28 mouse cellular contexts compared by ENCODE assay signal in the genomic region with DNA sequence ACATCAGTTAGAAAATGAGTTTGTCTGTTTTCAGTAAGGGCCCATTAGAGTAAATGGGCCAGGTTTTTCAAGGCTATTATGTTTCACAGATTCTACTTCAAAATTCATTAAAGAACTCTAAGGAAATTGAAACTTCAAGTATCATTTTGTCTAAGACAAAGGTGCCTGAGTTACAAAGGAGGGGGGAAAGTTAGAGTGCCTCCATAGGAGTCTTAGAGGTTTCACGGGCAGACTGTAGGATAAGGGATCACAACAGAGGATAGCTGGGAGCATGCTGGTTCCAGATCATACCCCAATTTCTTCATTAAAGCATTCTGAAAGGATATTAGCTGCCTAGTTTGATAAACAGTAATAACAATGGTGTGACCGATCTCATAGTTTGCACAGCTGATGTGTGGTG.
A peak's percentile ranks its signal among the peaks of the same experiment; 100 is the strongest.
DNase-seq lines count a peak whose midpoint lies in the region; ATAC-seq and TF ChIP-seq lines count a peak whose summit lies in the region.
"Had no signal": no experiment of that assay in that cellular context is flagged by ENCODE, and none has a peak within 500 bp of the region (broad histone marks: within the 10 kb centered on the region; RNA-seq: fewer than 3 reads in every experiment).

No protein-coding gene starts in this region.

- no peak overlapping the region for H3K4me3 ChIP-seq in kidney, embryonic 15.5 days (replicated peaks)
- no peak overlapping the region for H3K4me3 ChIP-seq in kidney, adult 2 months (ENCODE audit: insufficient read depth, low read depth, low read length)
- no peak overlapping the region for H3K4me3 ChIP-seq in midbrain, postnatal 0 days (ENCODE audit: low read depth, low read length)
- H3K4me3 ChIP-seq in midbrain, embryonic 13.5 days (replicated peaks): no peak overlapping the region
- no peak overlapping the region for H3K4me3 ChIP-seq in embryonic facial prominence, embryonic 12.5 days
- no peak overlapping the region for H3K4me3 ChIP-seq in limb, embryonic 12.5 days (replicated peaks)
- no peak overlapping the region for H3K4me3 ChIP-seq in stomach, postnatal 0 days (ENCODE audit: low read depth, low read length)
- H3K4me3 ChIP-seq: embryonic facial prominence, embryonic 13.5 days; erythroblast, embryonic 14.5 days; forebrain, embryonic 12.5 days; forebrain, embryonic 15.5 days; heart, embryonic 12.5 days; heart, embryonic 15.5 days; hindbrain, embryonic 10.5 days had no signal

- no peak for DNase-seq in kidney, adult 2 months
- peak; percentile 4 for DNase-seq in midbrain, postnatal 0 days (ENCODE audit: low spot score)
- no peak for DNase-seq in stomach, postnatal 0 days (ENCODE audit: low spot score)
- DNase-seq: adrenal gland, postnatal 10 days; adrenal gland, postnatal 36 days; B cell, adult 2 months; cerebellum, adult 18-20 months; cerebellum, adult 9-10 months; cerebellum, postnatal 14 days; gastrocnemius, postnatal 25 days; heart, adult 18-20 months; heart, postnatal 10 days; heart, postnatal 36 days had no signal

- no peak overlapping the region for H3K9ac ChIP-seq in kidney, embryonic 15.5 days
- no peak overlapping the region for H3K9ac ChIP-seq in midbrain, postnatal 0 days (replicated peaks; ENCODE audit: low read length, poor library complexity, severe bottlenecking)
- H3K9ac ChIP-seq in midbrain, embryonic 13.5 days (replicated peaks): no peak overlapping the region
- no peak overlapping the region for H3K9ac ChIP-seq in embryonic facial prominence, embryonic 12.5 days
- H3K9ac ChIP-seq in limb, embryonic 12.5 days (replicated peaks): 0 out of 2 replicates have a peak overlapping the region, but pooled peaks have one; percentile 12
- no peak overlapping the region for H3K9ac ChIP-seq in stomach, postnatal 0 days (ENCODE audit: low read length)
- H3K9ac ChIP-seq: embryonic facial prominence, embryonic 13.5 days; forebrain, embryonic 12.5 days; forebrain, embryonic 15.5 days; heart, embryonic 12.5 days; heart, embryonic 15.5 days; hindbrain, embryonic 14.5 days had no signal

- TF ChIP-seq CTCF in kidney, adult 2 months (conservative IDR thresholded peaks at IDR 0.05; ENCODE audit: insufficient read depth, insufficient read length, low read depth, low read length): no peak
- no peak for TF ChIP-seq CTCF in midbrain, postnatal 0 days (IDR thresholded peaks at IDR 0.05)
- no peak for TF ChIP-seq CTCF in stomach, postnatal 0 days (IDR thresholded peaks at IDR 0.05; ENCODE audit: low read depth)

- H3K9me3 ChIP-seq in kidney, embryonic 15.5 days (replicated peaks): no peaks in the 10 kb centered on the region
- no peaks in the 10 kb centered on the region for H3K9me3 ChIP-seq in midbrain, postnatal 0 days (ENCODE audit: low read length)
- H3K9me3 ChIP-seq in midbrain, embryonic 13.5 days: no peaks in the 10 kb centered on the region
- H3K9me3 ChIP-seq in embryonic facial prominence, embryonic 12.5 days: no peaks in the 10 kb centered on the region
- no peaks in the 10 kb centered on the region for H3K9me3 ChIP-seq in limb, embryonic 12.5 days
- H3K9me3 ChIP-seq in stomach, postnatal 0 days (ENCODE audit: control insufficient read depth, low read length): no peaks in the 10 kb centered on the region
- H3K9me3 ChIP-seq: embryonic facial prominence, embryonic 13.5 days; forebrain, embryonic 12.5 days; forebrain, embryonic 15.5 days; G1E; heart, embryonic 12.5 days; heart, embryonic 15.5 days; hindbrain, embryonic 10.5 days had no signal

- 0 out of 2 replicates have a peak, but pooled peaks have one; percentile 50 for ATAC-seq in kidney, embryonic 15.5 days (replicated peaks; ENCODE audit: low FRiP score)
- no peak for ATAC-seq in midbrain, postnatal 0 days (ENCODE audit: low FRiP score)
- no peak for ATAC-seq in midbrain, embryonic 13.5 days
- ATAC-seq in embryonic facial prominence, embryonic 12.5 days (ENCODE audit: insufficient number of reproducible peaks, insufficient read depth, low FRiP score, low TSS enrichment): no peak
- no peak for ATAC-seq in limb, embryonic 12.5 days (ENCODE audit: insufficient number of reproducible peaks, insufficient read depth, low FRiP score, low TSS enrichment, low read depth)
- no peak for ATAC-seq in stomach, postnatal 0 days (ENCODE audit: low FRiP score, low TSS enrichment)
- ATAC-seq: forebrain, embryonic 15.5 days; Patski had no signal

- no peak for TF ChIP-seq POLR2A in kidney, adult 2 months (IDR thresholded peaks at IDR 0.05; ENCODE audit: low read depth, low read length)

- no peak for TF ChIP-seq EP300 in stomach, postnatal 0 days (optimal IDR thresholded peaks at IDR 0.05)

- H3K27me3 ChIP-seq in kidney, embryonic 15.5 days: no peaks in the 10 kb centered on the region
- no peaks in the 10 kb centered on the region for H3K27me3 ChIP-seq in kidney, adult 2 months (replicated peaks; ENCODE audit: control insufficient read depth, insufficient read depth, low read length)
- no peaks in the 10 kb centered on the region for H3K27me3 ChIP-seq in midbrain, postnatal 0 days (ENCODE audit: insufficient read depth, low read length)
- H3K27me3 ChIP-seq in midbrain, embryonic 13.5 days: no peaks in the 10 kb centered on the region
- no peaks in the 10 kb centered on the region for H3K27me3 ChIP-seq in embryonic facial prominence, embryonic 12.5 days
- no peaks in the 10 kb centered on the region for H3K27me3 ChIP-seq in limb, embryonic 12.5 days
- H3K27me3 ChIP-seq in stomach, postnatal 0 days (ENCODE audit: control insufficient read depth, insufficient read depth, low read length): no peaks in the 10 kb centered on the region
- H3K27me3 ChIP-seq: CH12.LX; embryonic facial prominence, embryonic 13.5 days; forebrain, embryonic 12.5 days; forebrain, embryonic 15.5 days; heart, embryonic 12.5 days; heart, embryonic 15.5 days had no signal

- 68% methylated on average over 2 of the region's 2 CpGs for WGBS in kidney, embryonic 15.5 days
- 62% methylated on average over 2 of the region's 2 CpGs for WGBS in kidney, adult 2 months
- 75% methylated on average over 2 of the region's 2 CpGs for WGBS in midbrain, postnatal 0 days
- 71% methylated on average over 2 of the region's 2 CpGs for WGBS in midbrain, embryonic 13.5 days
- WGBS in embryonic facial prominence, embryonic 12.5 days: 53% methylated on average over 2 of the region's 2 CpGs
- 29% methylated on average over 2 of the region's 2 CpGs for WGBS in limb, embryonic 12.5 days
- WGBS in stomach, postnatal 0 days: 53% methylated on average over 2 of the region's 2 CpGs

- no peak overlapping the region for H3K27ac ChIP-seq in kidney, embryonic 15.5 days
- H3K27ac ChIP-seq in kidney, adult 2 months (ENCODE audit: insufficient read depth, low read depth, low read length): no peak overlapping the region
- no peak overlapping the region for H3K27ac ChIP-seq in midbrain, postnatal 0 days (ENCODE audit: low read depth, low read length)
- no peak overlapping the region for H3K27ac ChIP-seq in midbrain, embryonic 13.5 days
- 0 out of 2 replicates have a peak overlapping the region, but pooled peaks have one; percentile 43 for H3K27ac ChIP-seq in embryonic facial prominence, embryonic 12.5 days
- peak overlapping the region; percentile 64; the same call in 1 of the 2 replicates for H3K27ac ChIP-seq in limb, embryonic 12.5 days
- no peak overlapping the region for H3K27ac ChIP-seq in stomach, postnatal 0 days (replicated peaks)
- H3K27ac ChIP-seq: embryonic facial prominence, embryonic 13.5 days; forebrain, embryonic 12.5 days; forebrain, embryonic 15.5 days; heart, embryonic 15.5 days; hindbrain, embryonic 10.5 days; hindbrain, embryonic 14.5 days had no signal

- no peak overlapping the region for H3K4me2 ChIP-seq in kidney, embryonic 15.5 days
- no peak overlapping the region for H3K4me2 ChIP-seq in midbrain, postnatal 0 days (ENCODE audit: low read depth, low read length, poor library complexity, severe bottlenecking)
- H3K4me2 ChIP-seq in midbrain, embryonic 13.5 days (replicated peaks): no peak overlapping the region
- no peak overlapping the region for H3K4me2 ChIP-seq in embryonic facial prominence, embryonic 12.5 days (replicated peaks)
- no peak overlapping the region for H3K4me2 ChIP-seq in limb, embryonic 12.5 days
- no peak overlapping the region for H3K4me2 ChIP-seq in stomach, postnatal 0 days (replicated peaks; ENCODE audit: low read depth)
- H3K4me2 ChIP-seq: embryonic facial prominence, embryonic 13.5 days; forebrain, embryonic 12.5 days; forebrain, embryonic 15.5 days; heart, embryonic 12.5 days; heart, embryonic 15.5 days; hindbrain, embryonic 14.5 days had no signal

- H3K4me1 ChIP-seq in kidney, embryonic 15.5 days: peaks cover 8% of the 10 kb centered on the region
- no peaks in the 10 kb centered on the region for H3K4me1 ChIP-seq in kidney, adult 2 months (ENCODE audit: control insufficient read depth, insufficient read depth, low read length)
- H3K4me1 ChIP-seq in midbrain, postnatal 0 days (ENCODE audit: insufficient read depth, low read length): no peaks in the 10 kb centered on the region
- no peaks in the 10 kb centered on the region for H3K4me1 ChIP-seq in midbrain, embryonic 13.5 days (replicated peaks)
- peaks cover 11% of the 10 kb centered on the region for H3K4me1 ChIP-seq in embryonic facial prominence, embryonic 12.5 days
- H3K4me1 ChIP-seq in limb, embryonic 12.5 days (replicated peaks): peaks cover 37% of the 10 kb centered on the region
- H3K4me1 ChIP-seq in stomach, postnatal 0 days (replicated peaks; ENCODE audit: control insufficient read depth, insufficient read depth): no peaks in the 10 kb centered on the region
- H3K4me1 ChIP-seq: forebrain, embryonic 12.5 days; forebrain, embryonic 15.5 days; heart, embryonic 12.5 days; heart, embryonic 15.5 days had no signal

- no peaks in the 10 kb centered on the region for H3K36me3 ChIP-seq in kidney, embryonic 15.5 days
- no peaks in the 10 kb centered on the region for H3K36me3 ChIP-seq in kidney, adult 2 months (ENCODE audit: control insufficient read depth, insufficient read depth, low read length)
- no peaks in the 10 kb centered on the region for H3K36me3 ChIP-seq in midbrain, postnatal 0 days (ENCODE audit: insufficient read depth, low read length)
- H3K36me3 ChIP-seq in midbrain, embryonic 13.5 days: no peaks in the 10 kb centered on the region
- H3K36me3 ChIP-seq in embryonic facial prominence, embryonic 12.5 days: no peaks in the 10 kb centered on the region
- no peaks in the 10 kb centered on the region for H3K36me3 ChIP-seq in limb, embryonic 12.5 days
- H3K36me3 ChIP-seq in stomach, postnatal 0 days (ENCODE audit: control insufficient read depth, insufficient read depth, low read length): no peaks in the 10 kb centered on the region
- H3K36me3 ChIP-seq: embryonic facial prominence, embryonic 13.5 days; forebrain, embryonic 12.5 days; forebrain, embryonic 15.5 days; G1E; heart, embryonic 12.5 days; heart, embryonic 15.5 days; hindbrain, embryonic 10.5 days had no signal

Comparison
In these comparisons a context has a peak if more than half of its experiments do, and no peak if none do; other contexts are left out.
1. H3K27ac ChIP-seq: peak in embryonic facial prominence, embryonic 12.5 days (single experiment) and limb, embryonic 12.5 days (single experiment); none in kidney, embryonic 15.5 days (single experiment), kidney, adult 2 months (single experiment), midbrain, postnatal 0 days (single experiment), midbrain, embryonic 13.5 days (single experiment) and stomach, postnatal 0 days (single experiment).